Mouse (Mus musculus) hindbrain, embryonic 10.5 days (tissue): ENCODE data around the gene Zmpste24. TPM values are rescaled to one million over a fixed set of nuclear protein-coding genes. Genes with fewer than 3 reads are reported as not detected.

Source experiments
- polyA plus RNA-seq: library from polyadenylated mRNA; unstranded; fragments of >200 nt; fragmentation: Nextera tagmentation; extraction: Ambion mirVana; gene quantifications from 2 replicates; pipeline ENCODE4 v1.2.1, GENCODE M21; 2016

The Zmpste24 gene
- polyA plus RNA-seq, 1 experiment from 2014 or later = 27.9 TPM

Other genes with a start within 250 kb of the Zmpste24 start
- gene Rims3, start 243.4 kb downstream of the Zmpste24 start, polyA plus RNA-seq = 3.9 and 5.2 TPM in 2 replicates
- 32.3 and 34.8 TPM in 2 replicates for gene Exo5, start 173.2 kb downstream of the Zmpste24 start, polyA plus RNA-seq
- 9.2 and 9.3 TPM in 2 replicates for gene Zfp69, start 146.5 kb downstream of the Zmpste24 start, polyA plus RNA-seq
- gene Smap2, start 81.0 kb downstream of the Zmpste24 start, polyA plus RNA-seq = 15.2 and 19.2 TPM in 2 replicates
- gene Col9a2, start 58.9 kb downstream of the Zmpste24 start, polyA plus RNA-seq = 6.4 and 6.5 TPM in 2 replicates
- not detected in 2 replicates for gene Tmco2, start 11.0 kb upstream of the Zmpste24 start, polyA plus RNA-seq
- gene Rlf, start 116.8 kb upstream of the Zmpste24 start, polyA plus RNA-seq = 23.9 and 30.8 TPM in 2 replicates
- not detected in 2 replicates for gene Gm12888, start 226.7 kb upstream of the Zmpste24 start, polyA plus RNA-seq